Comparison of ENCODE assay signal across 9 mouse cellular contexts in genomic region chr10:95475923-95476322, GRCm38 (mm10). TPM values are rescaled to one million over a fixed set of nuclear protein-coding genes. Genes with fewer than 3 reads are reported as not detected.
DNase-seq lines count a peak whose midpoint lies in the region; ATAC-seq and TF ChIP-seq lines count a peak whose summit lies in the region.
"Had no signal": no experiment of that assay in that cellular context is flagged by ENCODE, and none has a peak within 500 bp of the region (broad histone marks: within the 10 kb centered on the region; RNA-seq: fewer than 3 reads in every experiment).

No protein-coding gene starts in this region.

- TF ChIP-seq POLR2A in limb, embryonic 14.5 days (IDR thresholded peaks at IDR 0.05; ENCODE audit: borderline replicate concordance, extremely low read depth, insufficient read depth, insufficient read length): no peak

- H3K27me3 ChIP-seq in limb, embryonic 14.5 days (ENCODE audit: control insufficient read depth, insufficient read depth, low read length): no peaks in the 10 kb centered on the region
- H3K27me3 ChIP-seq: embryonic facial prominence, embryonic 13.5 days had no signal

- H3K9me3 ChIP-seq in limb, embryonic 14.5 days (ENCODE audit: control insufficient read depth, low read length): no peaks in the 10 kb centered on the region
- H3K9me3 ChIP-seq: embryonic facial prominence, embryonic 13.5 days had no signal

- H3K36me3 ChIP-seq in limb, embryonic 14.5 days (ENCODE audit: control insufficient read depth, insufficient read depth, low read length): peaks cover 10% of the 10 kb centered on the region

- H3K9ac ChIP-seq in limb, embryonic 14.5 days (ENCODE audit: low read depth, low read length, severe bottlenecking): no peak overlapping the region
- H3K9ac ChIP-seq: embryonic facial prominence, embryonic 13.5 days had no signal

- H3K4me2 ChIP-seq in limb, embryonic 14.5 days (replicated peaks; ENCODE audit: low read depth, low read length, severe bottlenecking): no peak overlapping the region
- H3K4me2 ChIP-seq: embryonic facial prominence, embryonic 13.5 days had no signal

- DNase-seq in 3T3-L1 (ENCODE audit: low read depth, low spot score) (peak; percentile 89), adipocyte (ENCODE audit: low spot score) (peak; percentile 89)
- DNase-seq in gastrocnemius, postnatal 10 days: peak; percentile 90
- peak; percentile 79 for DNase-seq in kidney, adult 9 months
- peak; percentile 88 for DNase-seq in limb, embryonic 14.5 days (ENCODE audit: low spot score)
- DNase-seq in natural killer cell, adult 2 months (ENCODE audit: low spot score in 2 of 2): peak; percentile 70 to 80
- peak; percentile 73 to 92 for DNase-seq in spleen, postnatal 4 days (ENCODE audit: low spot score in 2 of 2)

- H3K4me3 ChIP-seq in limb, embryonic 14.5 days (replicated peaks; ENCODE audit: low read length): no peak overlapping the region
- H3K4me3 ChIP-seq: embryonic facial prominence, embryonic 13.5 days had no signal

- WGBS in limb, embryonic 14.5 days: 12% methylated on average over 10 of the region's 10 CpGs

- peak; percentile 99 for ATAC-seq in common myeloid progenitor, adult 5-6 weeks (replicated peaks; ENCODE audit: low read depth, poor library complexity, severe bottlenecking)
- peak; percentile 78; the same call in 1 of the 2 replicates for ATAC-seq in limb, embryonic 14.5 days (ENCODE audit: low FRiP score, low read depth)

- no peaks in the 10 kb centered on the region for H3K4me1 ChIP-seq in limb, embryonic 14.5 days (ENCODE audit: control insufficient read depth, insufficient read depth, low read length)
- H3K4me1 ChIP-seq: embryonic facial prominence, embryonic 13.5 days had no signal

- H3K27ac ChIP-seq in limb, embryonic 14.5 days (replicated peaks; ENCODE audit: low read depth, low read length): no peak overlapping the region
- H3K27ac ChIP-seq: embryonic facial prominence, embryonic 13.5 days had no signal

RNA-seq across cellular contexts. Expression of gene Mrpl42, which starts 25.8 kb away (rescaled TPM):
- 160 and 174 TPM in 2 replicates for total RNA-seq in common myeloid progenitor, adult 5-6 weeks (2017)
- 100 to 1,000 TPM; 222 to 273 TPM for total RNA-seq in gastrocnemius, postnatal 10 days (2021)
- polyA plus RNA-seq in limb, embryonic 14.5 days (2012; rRNA removed): 171 and 184 TPM in 2 replicates
- polyA plus RNA-seq in limb, embryonic 14.5 days (2014; fragmentation: Nextera tagmentation; extraction: Ambion mirVana): 303 and 314 TPM in 2 replicates

RNA-seq across cellular contexts. Expression of gene Ube2n, which starts 39.0 kb away (rescaled TPM):
- 146 and 182 TPM in 2 replicates for total RNA-seq in common myeloid progenitor, adult 5-6 weeks (2017)
- 100 to 1,000 TPM; 111 to 139 TPM for total RNA-seq in gastrocnemius, postnatal 10 days (2021)
- 188 and 225 TPM in 2 replicates for polyA plus RNA-seq in limb, embryonic 14.5 days (2012; rRNA removed)
- polyA plus RNA-seq in limb, embryonic 14.5 days (2014; fragmentation: Nextera tagmentation; extraction: Ambion mirVana): 276 and 290 TPM in 2 replicates

RNA-seq across cellular contexts. Expression of gene Socs2, which starts 58.9 kb away (rescaled TPM):
- total RNA-seq in common myeloid progenitor, adult 5-6 weeks (2017): 0.87 TPM in 1 of 2 replicates, not detected in the other
- 10 to 100 TPM; 13.9 to 21.3 TPM for total RNA-seq in gastrocnemius, postnatal 10 days (2021)
- polyA plus RNA-seq in limb, embryonic 14.5 days (2012; rRNA removed): 23.2 and 32.8 TPM in 2 replicates
- polyA plus RNA-seq in limb, embryonic 14.5 days (2014; fragmentation: Nextera tagmentation; extraction: Ambion mirVana): 54.0 and 54.7 TPM in 2 replicates
